Mouse (Mus musculus) G1E-ER4 (cell line): ENCODE results near the gene Sinhcaf. TPM values are rescaled to one million over a fixed set of nuclear protein-coding genes. Genes with fewer than 3 reads are reported as not detected.

Experiments
- GATA1 ChIP-seq: IDR thresholded peaks from one replicate; pipeline ENCODE4 v1.8.0; 2012; ENCODE audit warnings: low read length, inconsistent platforms
- polyA plus RNA-seq: library from polyadenylated mRNA; stranded (reverse); fragments of >175 nt; gene quantifications from 2 replicates; pipeline ENCODE4 v1.2.3, GENCODE M21; 2012

Gene Sinhcaf
- polyA plus RNA-seq, 1 experiment, result 12.1 TPM

GRCm38 (mm10) chr6:148916817-148917216, 29.4 kb downstream of the Sinhcaf start:
- TF ChIP-seq GATA1, result no peak

DNA sequence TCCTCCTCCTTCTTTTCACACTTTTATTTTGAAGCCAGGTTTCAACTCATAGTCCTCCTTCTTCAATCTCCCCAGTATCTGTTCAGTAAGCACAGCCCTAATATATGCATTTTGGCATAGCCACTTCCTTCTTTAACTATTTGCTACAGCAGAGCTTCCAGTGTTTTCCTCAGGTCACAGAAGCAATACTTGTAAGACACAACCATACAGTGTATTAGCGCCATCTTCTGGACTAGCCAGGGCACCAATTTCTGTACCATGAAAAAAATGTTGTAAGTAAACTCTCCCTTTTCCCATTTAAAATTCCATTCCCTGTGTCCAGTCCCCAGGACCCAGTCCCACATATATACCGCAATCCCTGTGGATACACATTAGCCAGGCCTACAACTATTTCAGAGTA, 32.3 kb downstream of the Sinhcaf start:
- no peak for TF ChIP-seq GATA1

- TF ChIP-seq GATA1, result no peak
Measured at GRCm38 (mm10) chr6:148906958-148907357, 39.3 kb downstream of the Sinhcaf start.

- TF ChIP-seq GATA1, result no peak
Measured at GRCm38 (mm10) chr6:148902728-148903127, 43.5 kb downstream of the Sinhcaf start.

GRCm38 (mm10) chr6:148896507-148896851, 49.8 kb downstream of the Sinhcaf start:
- TF ChIP-seq GATA1, result no peak

DNA sequence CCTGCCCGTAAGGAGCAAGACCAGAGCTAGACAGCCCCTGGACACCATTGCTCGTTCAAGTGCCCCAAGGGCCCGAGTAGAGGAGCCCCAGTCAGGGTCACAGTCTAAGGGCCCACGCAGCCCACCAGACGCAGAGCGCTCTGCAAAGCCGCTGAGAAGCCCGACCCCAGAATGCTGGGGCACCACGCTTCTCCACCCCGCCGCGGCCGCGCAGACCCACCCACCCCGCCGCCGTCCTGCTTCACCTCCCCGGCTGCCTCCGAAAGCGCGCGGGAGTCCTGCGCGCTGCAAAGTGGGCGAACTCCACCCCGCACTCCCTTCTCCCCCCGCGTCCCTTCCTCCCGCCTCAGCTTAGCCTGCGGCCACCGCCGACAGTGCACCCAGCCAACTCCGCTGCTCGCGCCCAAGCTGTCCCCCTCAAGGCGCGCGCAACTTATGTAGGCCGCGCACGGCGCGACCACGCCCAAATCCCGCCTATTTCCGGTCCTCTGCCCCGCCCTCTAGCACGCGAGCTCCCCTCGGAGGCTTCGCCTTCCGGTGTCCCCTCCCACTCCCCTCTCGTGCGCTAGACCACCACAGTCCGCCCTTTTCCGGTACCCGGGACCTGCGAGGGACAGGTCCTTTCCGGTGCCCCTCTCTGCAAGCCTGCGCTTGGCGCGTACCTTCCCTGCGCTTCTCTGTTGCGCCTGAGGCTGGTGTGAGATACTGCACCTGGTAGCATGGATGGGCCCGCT, 50.3 kb downstream of the Sinhcaf start, which contains the start of gene Caprin2:
Caprin2 (minus strand) TSS at position 465 of the 734 bp plus-strand sequence.
- no peak for TF ChIP-seq GATA1

- TF ChIP-seq GATA1, result no peak
Measured at GRCm38 (mm10) chr6:148894888-148895772, 51.1 kb downstream of the Sinhcaf start.

DNA sequence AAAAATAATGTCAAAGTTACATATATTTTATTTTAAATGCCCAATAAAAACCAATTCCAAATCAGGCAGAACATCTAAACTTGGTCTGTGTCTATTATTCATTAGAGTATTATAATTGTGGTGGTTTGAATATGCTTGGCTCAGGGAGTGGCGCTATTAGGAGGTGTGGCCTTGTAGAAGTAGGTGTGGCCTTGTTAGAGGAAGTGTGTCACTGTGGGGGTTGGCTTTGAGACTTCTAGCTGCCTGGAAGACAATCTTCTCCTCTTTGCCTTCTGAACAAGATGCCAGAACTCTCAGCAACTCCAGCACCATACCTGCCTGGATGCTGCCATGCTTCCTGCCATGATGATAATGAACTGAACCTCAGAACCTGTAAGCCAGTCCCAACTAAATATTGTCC, 72.4 kb downstream of the Sinhcaf start:
- TF ChIP-seq GATA1, result no peak

Other genes starting within 250 kb of the Sinhcaf start
- 21.5 and 29.4 TPM in 2 replicates for gene Ipo8, start 115.0 kb downstream of the Sinhcaf start, polyA plus RNA-seq
- gene Caprin2, start 50.2 kb downstream of the Sinhcaf start, polyA plus RNA-seq, result 2.8 and 3.9 TPM in 2 replicates
- not detected in 2 replicates for gene Dennd5b, start 155.2 kb upstream of the Sinhcaf start, polyA plus RNA-seq
- not detected in 2 replicates for gene Gm10203, start 183.7 kb upstream of the Sinhcaf start, polyA plus RNA-seq
- gene Etfbkmt, start 193.4 kb upstream of the Sinhcaf start, polyA plus RNA-seq, result 0.57 and 0.66 TPM in 2 replicates
- gene Amn1, start 242.2 kb upstream of the Sinhcaf start, polyA plus RNA-seq, result 3.0 and 3.8 TPM in 2 replicates